In the genomic region with DNA sequence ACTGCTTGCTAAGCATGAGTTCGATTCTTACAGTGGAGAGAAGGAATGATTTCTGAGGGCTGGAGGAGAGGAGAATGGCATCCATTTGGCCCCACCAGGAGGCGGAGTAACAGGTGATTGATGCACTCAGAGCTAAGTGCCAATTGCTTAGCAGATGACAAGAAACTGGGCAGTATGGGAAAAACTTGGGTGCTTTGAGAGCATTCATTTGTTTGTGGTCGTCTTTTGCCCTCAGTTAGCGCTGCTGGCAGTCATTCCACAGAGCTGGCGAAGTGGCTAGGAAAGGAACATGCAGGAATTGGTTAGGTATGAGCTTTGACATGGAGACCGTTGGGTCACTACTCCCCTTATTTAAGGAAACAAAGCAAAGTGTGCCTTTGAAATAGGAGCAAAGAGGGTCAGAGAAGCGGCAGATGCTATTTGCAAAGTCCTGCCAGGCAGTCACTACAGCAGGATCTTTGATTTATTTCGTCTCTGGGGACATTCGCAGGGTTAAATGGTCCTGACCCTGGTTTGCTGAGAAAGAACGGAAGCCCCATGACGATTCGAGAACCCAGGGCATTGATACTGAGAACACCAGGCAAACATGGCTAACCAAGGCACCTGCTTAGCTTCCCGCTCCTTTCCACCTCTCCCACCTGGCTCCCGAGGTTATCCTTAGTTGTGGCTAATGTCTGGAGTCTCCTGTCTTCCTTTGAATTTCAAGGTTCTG, we compare ENCODE assay signal across 18 mouse cellular contexts. TPM values are rescaled to one million over a fixed set of nuclear protein-coding genes. Genes with fewer than 3 reads are reported as not detected.
DNase-seq lines count a peak whose midpoint lies in the region; ATAC-seq lines count a peak whose summit lies in the region.
"Had no signal": no experiment of that assay in that cellular context is flagged by ENCODE, and none has a peak within 500 bp of the region (broad histone marks: within the 10 kb centered on the region; RNA-seq: fewer than 3 reads in every experiment).

No protein-coding gene starts in this region.

- DNase-seq in heart, adult 11 months: peak; percentile 68
- peak; percentile 16 for DNase-seq in kidney, postnatal 10 days
- DNase-seq in ovary, postnatal 36 days (ENCODE audit: low spot score): peak; percentile 1
- no peak for DNase-seq in ovary, postnatal 14 days (ENCODE audit: low spot score)
- DNase-seq in embryonic facial prominence, embryonic 10.5 days (ENCODE audit: low spot score): peak; percentile 12
- no peak for DNase-seq in kidney, postnatal 36 days
- DNase-seq: adrenal gland, postnatal 14 days; cerebellum, adult 11 months; kidney, postnatal 14 days; left cerebral cortex, postnatal 4 days; liver, postnatal 0 days; right cerebral cortex, postnatal 25 days had no signal

- no peak overlapping the region for H3K9ac ChIP-seq in heart, embryonic 12.5 days
- H3K9ac ChIP-seq in kidney, embryonic 16.5 days (replicated peaks; ENCODE audit: low read length): no peak overlapping the region
- H3K9ac ChIP-seq: liver, postnatal 0 days had no signal

- H3K4me2 ChIP-seq in heart, embryonic 12.5 days: no peak overlapping the region
- H3K4me2 ChIP-seq in kidney, embryonic 16.5 days (replicated peaks; ENCODE audit: low read depth, low read length): no peak overlapping the region
- H3K4me2 ChIP-seq: midbrain, embryonic 11.5 days had no signal

- H3K4me1 ChIP-seq in heart, embryonic 12.5 days (replicated peaks): peaks cover 66% of the 10 kb centered on the region
- peaks cover 59% of the 10 kb centered on the region for H3K4me1 ChIP-seq in kidney, embryonic 16.5 days (ENCODE audit: insufficient read depth, low read length)
- peaks cover 77% of the 10 kb centered on the region for H3K4me1 ChIP-seq in embryonic facial prominence, embryonic 10.5 days

- H3K4me3 ChIP-seq in heart, embryonic 12.5 days: no peak overlapping the region
- H3K4me3 ChIP-seq in kidney, embryonic 16.5 days (ENCODE audit: low read length): no peak overlapping the region
- no peak overlapping the region for H3K4me3 ChIP-seq in embryonic facial prominence, embryonic 10.5 days
- H3K4me3 ChIP-seq: left cerebral cortex, adult 2 months had no signal

- H3K36me3 ChIP-seq in heart, embryonic 12.5 days: no peaks in the 10 kb centered on the region
- no peaks in the 10 kb centered on the region; the same call in 1 of the 2 replicates for H3K36me3 ChIP-seq in kidney, embryonic 16.5 days (ENCODE audit: insufficient read depth, low read length)
- H3K36me3 ChIP-seq in embryonic facial prominence, embryonic 10.5 days (replicated peaks): peaks cover 15% of the 10 kb centered on the region

- H3K27ac ChIP-seq in heart, embryonic 12.5 days (ENCODE audit: poor library complexity, severe bottlenecking): no peak overlapping the region
- H3K27ac ChIP-seq in kidney, embryonic 16.5 days (ENCODE audit: low read length): no peak overlapping the region
- H3K27ac ChIP-seq in embryonic facial prominence, embryonic 10.5 days (replicated peaks): no peak overlapping the region
- H3K27ac ChIP-seq: left cerebral cortex, adult 2 months had no signal

- no peak for ATAC-seq in heart, embryonic 12.5 days (ENCODE audit: insufficient number of reproducible peaks, low FRiP score)
- ATAC-seq in kidney, embryonic 16.5 days (ENCODE audit: low FRiP score, low TSS enrichment): no peak
- ATAC-seq: activated CD4-positive, CD25-positive, alpha-beta regulatory T cell, adult 4 months; CD4-positive, CD25-positive, alpha-beta regulatory T cell, adult 4 months; liver, postnatal 0 days had no signal

- 77% methylated on average over 14 of the region's 14 CpGs for WGBS in heart, embryonic 12.5 days
- 22% methylated on average over 14 of the region's 14 CpGs for WGBS in kidney, embryonic 16.5 days
- WGBS in embryonic facial prominence, embryonic 10.5 days: 56% methylated on average over 14 of the region's 14 CpGs

- no peaks in the 10 kb centered on the region for H3K27me3 ChIP-seq in heart, embryonic 12.5 days (replicated peaks)
- H3K27me3 ChIP-seq in kidney, embryonic 16.5 days (ENCODE audit: insufficient read depth, low read length): no peaks in the 10 kb centered on the region
- H3K27me3 ChIP-seq in embryonic facial prominence, embryonic 10.5 days (replicated peaks; ENCODE audit: low read depth, poor library complexity, severe bottlenecking): no peaks in the 10 kb centered on the region

- H3K9me3 ChIP-seq in heart, embryonic 12.5 days (replicated peaks): no peaks in the 10 kb centered on the region
- no peaks in the 10 kb centered on the region for H3K9me3 ChIP-seq in kidney, embryonic 16.5 days (ENCODE audit: low read length)
- H3K9me3 ChIP-seq in embryonic facial prominence, embryonic 10.5 days: no peaks in the 10 kb centered on the region

RNA-seq across cellular contexts. Expression of a gene that starts 12.1 kb away (rescaled TPM):
- 25.8 and 28.1 TPM in 2 replicates for polyA plus RNA-seq in heart, embryonic 12.5 days (2016; fragmentation: Nextera tagmentation; extraction: Ambion mirVana)
- 29.1 and 29.8 TPM in 2 replicates for polyA plus RNA-seq in kidney, embryonic 16.5 days (2015; fragmentation: Nextera tagmentation; extraction: Ambion mirVana)
- 25.1 and 26.5 TPM in 2 replicates for polyA plus RNA-seq in embryonic facial prominence, embryonic 10.5 days (2016; fragmentation: Nextera tagmentation; extraction: Ambion mirVana)

Comparison
In these comparisons a context has a peak if more than half of its experiments do, and no peak if none do; other contexts are left out.
1. DNase-seq: peak in heart, adult 11 months (single experiment), kidney, postnatal 10 days (single experiment), ovary, postnatal 36 days (single experiment) and embryonic facial prominence, embryonic 10.5 days (single experiment); none in ovary, postnatal 14 days (single experiment) and kidney, postnatal 36 days (0 of 2).